Mouse (Mus musculus) thymus, postnatal 25 days (tissue): Measurements from ENCODE around the gene Lsamp.
"Not testable (repeated sequence)": the region's sequence is repeated elsewhere in the genome, so short reads cannot be mapped to it uniquely, and the experiment has no call there.

ENCODE experiments used
- DNase-seq: peaks from one replicate; pipeline ENCODE4 v3.0.0; 2022

The Lsamp gene

GRCm38 (mm10) chr16:40509146-40510030, 525.2 kb downstream of the Lsamp start:
- no peak for DNase-seq

GRCm38 (mm10) chr16:40536754-40537153, 552.6 kb downstream of the Lsamp start:
- DNase-seq: no peak

GRCm38 (mm10) chr16:40549663-40550062, 565.5 kb downstream of the Lsamp start:
- no peak for DNase-seq

- DNase-seq: no peak
Measured at GRCm38 (mm10) chr16:40555608-40556007, 571.4 kb downstream of the Lsamp start.

GRCm38 (mm10) chr16:40557680-40558249, 573.6 kb downstream of the Lsamp start:
- DNase-seq: no peak

- no peak for DNase-seq
Measured at GRCm38 (mm10) chr16:40567431-40567941, 583.3 kb downstream of the Lsamp start.

- no peak for DNase-seq
Measured at GRCm38 (mm10) chr16:40572085-40572745, 588.1 kb downstream of the Lsamp start.

- DNase-seq: no peak
Measured at GRCm38 (mm10) chr16:40582076-40582475, 597.9 kb downstream of the Lsamp start.

GRCm38 (mm10) chr16:40593161-40593560, 609.0 kb downstream of the Lsamp start:
- no peak for DNase-seq

GRCm38 (mm10) chr16:40601431-40602387, 617.5 kb downstream of the Lsamp start:
- DNase-seq: no peak

GRCm38 (mm10) chr16:40607509-40607908, 623.3 kb downstream of the Lsamp start:
- DNase-seq: no peak

- not testable (repeated sequence) for DNase-seq
Measured at GRCm38 (mm10) chr16:40616697-40617096, 632.5 kb downstream of the Lsamp start.

- DNase-seq: not testable (repeated sequence)
Measured at GRCm38 (mm10) chr16:40621086-40621485, 636.9 kb downstream of the Lsamp start.

GRCm38 (mm10) chr16:40627159-40627558, 643.0 kb downstream of the Lsamp start:
- no peak for DNase-seq

- DNase-seq: no peak
Measured at GRCm38 (mm10) chr16:40639621-40640371, 655.6 kb downstream of the Lsamp start.

GRCm38 (mm10) chr16:40652800-40653199, 668.6 kb downstream of the Lsamp start:
- no peak for DNase-seq

- no peak for DNase-seq
Measured at GRCm38 (mm10) chr16:40653508-40653907, 669.3 kb downstream of the Lsamp start.

GRCm38 (mm10) chr16:40656347-40656746, 672.2 kb downstream of the Lsamp start:
- no peak for DNase-seq

- no peak for DNase-seq
Measured at GRCm38 (mm10) chr16:40656871-40657270, 672.7 kb downstream of the Lsamp start.

GRCm38 (mm10) chr16:40685531-40685930, 701.4 kb downstream of the Lsamp start:
- DNase-seq: no peak

GRCm38 (mm10) chr16:40692292-40692691, 708.1 kb downstream of the Lsamp start:
- DNase-seq: no peak

- DNase-seq: no peak
Measured at GRCm38 (mm10) chr16:40697253-40697652, 713.1 kb downstream of the Lsamp start.
